Mouse (Mus musculus) testis, adult 2 months (tissue): Measurements from ENCODE around the gene Dpp4. TPM values are rescaled to one million over a fixed set of nuclear protein-coding genes. Genes with fewer than 3 reads are reported as not detected.

Experiments used
- H3K27ac ChIP-seq: fragments of 200-500 bp; 2 replicates; pipeline ENCODE4 v1.5.1; 2012; ENCODE audit warnings: low read depth, low read length; ENCODE audit not compliant: control insufficient read depth, insufficient read depth
- H3K27me3 ChIP-seq: fragments of 200-500 bp; 2 replicates; pipeline ENCODE4 v1.6.1; 2012; ENCODE audit warnings: mild to moderate bottlenecking, low read length, moderate library complexity; ENCODE audit not compliant: control insufficient read depth, insufficient read depth
- H3K36me3 ChIP-seq: fragments of 200-500 bp; 2 replicates; pipeline ENCODE4 v1.6.1; 2012; ENCODE audit warnings: mild to moderate bottlenecking, low read length; ENCODE audit not compliant: control insufficient read depth, insufficient read depth
- H3K4me1 ChIP-seq: fragments of 200-500 bp; 2 replicates; pipeline ENCODE4 v1.6.1; 2012; ENCODE audit warnings: low read length; ENCODE audit not compliant: control insufficient read depth, insufficient read depth
- H3K4me3 ChIP-seq: fragments of 200-500 bp; 2 replicates; pipeline ENCODE4 v1.5.1; 2012; ENCODE audit warnings: low read depth, mild to moderate bottlenecking, low read length, moderate library complexity, mixed read lengths; ENCODE audit not compliant: control insufficient read depth
- CTCF ChIP-seq: fragments of 200-500 bp; IDR thresholded peaks from 2 replicates; pipeline ENCODE4 v1.5.1; 2012; ENCODE audit warnings: low read depth, mild to moderate bottlenecking, inconsistent platforms, low read length, moderate library complexity; ENCODE audit not compliant: control insufficient read depth, insufficient read depth, insufficient replicate concordance
- POLR2A ChIP-seq: fragments of 200-500 bp; IDR thresholded peaks from 2 replicates; pipeline ENCODE4 v1.6.1; 2012; ENCODE audit warnings: low read depth, mild to moderate bottlenecking, inconsistent platforms, low read length, moderate library complexity; ENCODE audit not compliant: control insufficient read depth
- polyA plus RNA-seq: library from polyadenylated mRNA; depleted of rRNA; stranded (reverse); fragments of >200 nt; gene quantifications from 2 replicates; pipeline ENCODE4 v1.2.3, GENCODE M21; 2012

The Dpp4 gene
- polyA plus RNA-seq, 1 experiment: 0.25 TPM

- H3K27me3 ChIP-seq: no peaks in the 10 kb centered on the region
- no peak overlapping the region for H3K4me3 ChIP-seq
- no peak for TF ChIP-seq CTCF
- TF ChIP-seq POLR2A: no peak
- no peak overlapping the region for H3K27ac ChIP-seq
- no peaks in the 10 kb centered on the region for H3K36me3 ChIP-seq
- H3K4me1 ChIP-seq: no peaks in the 10 kb centered on the region
Measured at GRCm38 (mm10) chr2:62373692-62374091, 38.3 kb downstream of the Dpp4 start.

- Histone ChIP-seq H3K36me3 (no peaks in the 10 kb centered on the region), H3K27me3 (no peaks in the 10 kb centered on the region), H3K4me1 (no peaks in the 10 kb centered on the region), H3K4me3 (no peak overlapping the region), H3K27ac (no peak overlapping the region)
- TF ChIP-seq POLR2A: no peak
- no peak for TF ChIP-seq CTCF
Measured at GRCm38 (mm10) chr2:62370048-62370447, 42.0 kb downstream of the Dpp4 start.

- Histone ChIP-seq H3K4me1 (no peaks in the 10 kb centered on the region), H3K27me3 (no peaks in the 10 kb centered on the region), H3K4me3 (no peak overlapping the region), H3K27ac (no peak overlapping the region), H3K36me3 (no peaks in the 10 kb centered on the region)
- TF ChIP-seq CTCF (no peak), POLR2A (no peak)
Measured at GRCm38 (mm10) chr2:62368349-62369053, 43.5 kb downstream of the Dpp4 start.

GRCm38 (mm10) chr2:62363606-62364005 is 48.4 kb downstream of the Dpp4 start:
- no peaks in the 10 kb centered on the region for H3K4me1 ChIP-seq
- TF ChIP-seq CTCF (no peak), POLR2A (no peak)
- H3K27ac ChIP-seq: no peak overlapping the region
- no peaks in the 10 kb centered on the region for H3K36me3 ChIP-seq
- H3K27me3 ChIP-seq: no peaks in the 10 kb centered on the region
- H3K4me3 ChIP-seq: no peak overlapping the region

GRCm38 (mm10) chr2:62362211-62362610 is 49.8 kb downstream of the Dpp4 start:
- Histone ChIP-seq H3K27ac (no peak overlapping the region), H3K4me1 (no peaks in the 10 kb centered on the region), H3K27me3 (no peaks in the 10 kb centered on the region), H3K36me3 (no peaks in the 10 kb centered on the region), H3K4me3 (no peak overlapping the region)
- TF ChIP-seq POLR2A: no peak
- no peak for TF ChIP-seq CTCF

GRCm38 (mm10) chr2:62361514-62361913 is 50.5 kb downstream of the Dpp4 start:
- no peak overlapping the region for H3K4me3 ChIP-seq
- no peaks in the 10 kb centered on the region; the same call in 1 of the 2 replicates for H3K4me1 ChIP-seq
- H3K36me3 ChIP-seq: no peaks in the 10 kb centered on the region
- no peak overlapping the region for H3K27ac ChIP-seq
- no peaks in the 10 kb centered on the region for H3K27me3 ChIP-seq
- no peak for TF ChIP-seq POLR2A
- TF ChIP-seq CTCF: no peak

GRCm38 (mm10) chr2:62360872-62361271 is 51.2 kb downstream of the Dpp4 start:
- no peaks in the 10 kb centered on the region for H3K27me3 ChIP-seq
- no peaks in the 10 kb centered on the region; the same call in none of the 2 replicates for H3K4me1 ChIP-seq
- no peak overlapping the region for H3K27ac ChIP-seq
- no peaks in the 10 kb centered on the region for H3K36me3 ChIP-seq
- H3K4me3 ChIP-seq: no peak overlapping the region
- TF ChIP-seq CTCF: no peak
- no peak for TF ChIP-seq POLR2A
